Mouse (Mus musculus): ENCODE results near the gene Tmem132d. TPM values are rescaled to one million over a fixed set of nuclear protein-coding genes. Genes with fewer than 3 reads are reported as not detected.

The Tmem132d gene
- polyA plus RNA-seq, 1 experiment from 2014 or later = not detected

DNA sequence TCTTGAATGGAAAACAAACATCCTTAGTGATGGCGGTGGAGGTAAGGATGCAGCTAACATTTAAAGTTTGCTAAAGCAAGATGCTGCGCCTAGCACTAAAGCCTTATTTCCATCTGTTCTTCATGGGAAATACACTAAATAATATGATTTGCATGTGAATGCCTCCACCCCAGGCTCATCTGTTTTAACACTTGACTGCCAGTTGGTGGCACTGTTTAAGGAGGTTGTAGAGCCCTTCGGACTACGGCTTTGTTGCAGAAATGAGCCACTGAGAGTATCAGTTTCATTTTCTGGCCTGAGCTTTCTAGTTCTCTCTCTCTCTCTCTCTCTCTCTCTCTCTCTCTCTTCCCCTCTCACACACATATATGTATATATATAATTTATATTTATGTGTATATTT, 632.0 kb downstream of the Tmem132d start:
- Histone ChIP-seq H3K4me3 (ENCODE audit: low read depth, low read length) (no peak overlapping the region), H3K27me3 (replicated peaks; ENCODE audit: control insufficient read depth, insufficient read depth, low read length) (no peaks in the 10 kb centered on the region), H3K4me2 (replicated peaks; ENCODE audit: low read depth) (no peak overlapping the region), H3K27ac (ENCODE audit: low read depth, low read length) (no peak overlapping the region), H3K36me3 (ENCODE audit: control insufficient read depth, insufficient read depth) (no peaks in the 10 kb centered on the region), H3K9ac (ENCODE audit: low read depth, low read length) (no peak overlapping the region), H3K4me1 (replicated peaks; ENCODE audit: control insufficient read depth, insufficient read depth, low read length) (no peaks in the 10 kb centered on the region), H3K9me3 (ENCODE audit: control insufficient read depth) (0 out of 2 replicates have a peak, but pooled peaks cover 2% of the 10 kb centered on the region)
- ATAC-seq = no peak
- 65% methylated on average over 4 of the region's 4 CpGs for whole genome bisulfite sequencing
- peak; percentile 10; the same call in 1 of the 2 replicates for TF ChIP-seq CTCF (IDR thresholded peaks at IDR 0.05; ENCODE audit: low read depth)

DNA sequence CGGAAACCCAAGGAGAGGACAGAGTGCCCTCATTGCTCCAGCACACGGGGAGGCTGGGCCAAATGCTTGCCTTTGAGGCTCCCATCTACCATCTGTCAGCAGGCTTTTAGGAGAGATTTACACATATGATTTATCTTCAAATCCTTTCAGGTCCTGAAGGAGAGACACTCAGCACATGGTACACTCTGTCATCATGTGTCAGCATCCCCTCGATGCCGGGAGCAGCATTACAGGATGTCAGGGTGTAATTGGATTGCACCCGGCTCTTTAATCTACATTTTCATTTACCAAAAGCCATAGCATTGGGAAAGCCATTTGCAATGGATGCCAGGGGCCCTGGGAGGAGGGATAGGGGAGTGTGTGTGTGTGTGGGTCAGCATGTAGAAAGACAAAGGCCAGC, 651.7 kb downstream of the Tmem132d start:
- Histone ChIP-seq H3K4me3 (ENCODE audit: low read depth, low read length) (no peak overlapping the region), H3K4me1 (replicated peaks; ENCODE audit: control insufficient read depth, insufficient read depth, low read length) (no peaks in the 10 kb centered on the region), H3K36me3 (ENCODE audit: control insufficient read depth, insufficient read depth) (no peaks in the 10 kb centered on the region), H3K9me3 (ENCODE audit: control insufficient read depth) (peaks cover 3% of the 10 kb centered on the region; the same call in 1 of the 2 replicates), H3K27ac (ENCODE audit: low read depth, low read length) (no peak overlapping the region), H3K9ac (ENCODE audit: low read depth, low read length) (no peak overlapping the region), H3K27me3 (replicated peaks; ENCODE audit: control insufficient read depth, insufficient read depth, low read length) (no peaks in the 10 kb centered on the region), H3K4me2 (replicated peaks; ENCODE audit: low read depth) (no peak overlapping the region)
- TF ChIP-seq CTCF (IDR thresholded peaks at IDR 0.05; ENCODE audit: low read depth) = no peak
- no peak for ATAC-seq
- WGBS = 77% methylated on average over 5 of the region's 5 CpGs

DNA sequence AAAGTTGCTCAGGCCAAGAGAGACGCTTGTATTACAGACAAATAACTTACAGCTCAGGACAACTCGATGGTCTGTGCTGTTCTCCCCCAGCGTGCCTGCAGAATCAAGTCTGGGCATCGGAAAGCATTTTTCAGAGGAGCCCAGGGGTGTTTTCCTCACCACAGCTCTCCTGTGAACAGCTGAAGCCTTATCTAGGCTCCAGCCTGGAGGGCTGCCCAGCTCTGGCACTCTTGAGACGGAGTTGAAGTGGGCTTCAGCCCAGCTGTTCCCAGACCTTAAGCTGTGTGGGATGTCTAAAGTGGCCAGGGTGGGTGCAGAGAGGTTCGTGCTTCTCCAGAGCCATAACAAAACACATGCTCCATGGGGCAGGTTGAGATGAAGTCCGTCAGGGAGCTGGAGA, 657.1 kb downstream of the Tmem132d start:
- ATAC-seq = no peak
- no peak for TF ChIP-seq CTCF (IDR thresholded peaks at IDR 0.05; ENCODE audit: low read depth)
- Histone ChIP-seq H3K27me3 (replicated peaks; ENCODE audit: control insufficient read depth, insufficient read depth, low read length) (no peaks in the 10 kb centered on the region), H3K4me3 (ENCODE audit: low read depth, low read length) (no peak overlapping the region), H3K27ac (ENCODE audit: low read depth, low read length) (no peak overlapping the region), H3K9me3 (ENCODE audit: control insufficient read depth) (peaks cover 3% of the 10 kb centered on the region; the same call in 1 of the 2 replicates), H3K4me2 (replicated peaks; ENCODE audit: low read depth) (no peak overlapping the region), H3K4me1 (replicated peaks; ENCODE audit: control insufficient read depth, insufficient read depth, low read length) (no peaks in the 10 kb centered on the region), H3K36me3 (ENCODE audit: control insufficient read depth, insufficient read depth) (no peaks in the 10 kb centered on the region), H3K9ac (ENCODE audit: low read depth, low read length) (no peak overlapping the region)
- 63% methylated on average over 7 of the region's 7 CpGs for WGBS

DNA sequence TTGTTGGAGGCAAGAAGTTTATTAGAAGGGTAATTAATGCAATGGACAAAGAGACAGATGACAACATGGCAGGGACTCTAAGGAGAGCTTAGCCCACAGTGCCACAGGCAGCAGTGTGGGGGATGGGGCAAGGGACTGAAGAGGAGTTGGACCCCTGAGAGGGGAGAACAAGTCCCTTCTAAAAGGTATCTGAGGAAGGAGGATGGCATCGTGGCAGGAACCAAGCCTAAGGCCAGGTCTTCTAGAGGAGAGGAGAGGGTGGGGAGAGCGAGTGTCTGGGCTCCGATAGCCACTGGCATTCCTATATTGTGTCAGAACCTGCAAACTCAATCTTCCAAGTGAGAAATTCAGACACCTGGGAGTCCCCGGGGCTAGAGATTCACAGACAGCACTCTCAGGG, 674.3 kb downstream of the Tmem132d start:
- no peaks in the 10 kb centered on the region for H3K9me3 ChIP-seq (ENCODE audit: control insufficient read depth)
- H3K4me1 ChIP-seq (replicated peaks; ENCODE audit: control insufficient read depth, insufficient read depth, low read length) = no peaks in the 10 kb centered on the region
- no peak overlapping the region for H3K4me3 ChIP-seq (ENCODE audit: low read depth, low read length)
- ATAC-seq = no peak
- H3K27me3 ChIP-seq (replicated peaks; ENCODE audit: control insufficient read depth, insufficient read depth, low read length) = no peaks in the 10 kb centered on the region
- no peak overlapping the region for H3K4me2 ChIP-seq (replicated peaks; ENCODE audit: low read depth)
- no peak overlapping the region for H3K27ac ChIP-seq (ENCODE audit: low read depth, low read length)
- WGBS = 79% methylated on average over 4 of the region's 4 CpGs
- no peak for TF ChIP-seq CTCF (IDR thresholded peaks at IDR 0.05; ENCODE audit: low read depth)
- no peak overlapping the region for H3K9ac ChIP-seq (ENCODE audit: low read depth, low read length)
- no peaks in the 10 kb centered on the region for H3K36me3 ChIP-seq (ENCODE audit: control insufficient read depth, insufficient read depth)

DNA sequence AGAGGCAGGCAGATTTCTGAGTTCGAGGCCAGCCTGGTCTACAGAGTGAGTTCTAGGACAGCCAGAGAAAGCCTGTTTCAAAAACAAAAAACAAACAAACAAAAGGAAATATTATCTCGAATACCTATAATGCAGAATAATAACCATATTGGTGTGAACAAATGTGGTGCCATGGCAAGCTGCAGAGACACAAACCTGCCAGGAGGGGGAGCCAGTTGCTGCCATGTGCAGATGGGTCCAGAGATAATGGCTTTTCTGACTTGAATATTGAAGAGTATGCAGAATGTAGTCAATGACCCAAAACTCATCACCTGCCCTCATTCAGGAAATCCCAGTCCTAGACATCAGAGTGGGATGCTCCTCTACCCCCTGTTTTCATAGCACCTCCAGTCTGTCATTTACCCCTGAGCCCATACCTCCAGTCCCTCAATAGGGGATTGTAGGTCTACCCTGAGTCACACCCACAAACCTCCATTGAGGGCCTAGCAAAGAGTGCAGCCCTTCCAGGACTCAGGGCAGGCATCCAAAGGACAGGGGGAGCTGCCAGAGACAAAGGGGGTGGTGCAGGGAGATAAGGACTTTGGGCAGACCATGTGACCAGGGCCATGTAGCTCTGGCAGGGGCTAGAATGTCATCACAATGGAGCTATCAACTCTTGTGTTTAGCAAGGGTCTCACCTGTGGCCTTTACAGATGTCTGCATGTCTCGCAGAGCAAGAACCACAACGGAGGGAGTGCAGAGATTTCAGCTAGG, 676.0 kb downstream of the Tmem132d start:
- no peak overlapping the region for H3K4me2 ChIP-seq (replicated peaks; ENCODE audit: low read depth)

DNA sequence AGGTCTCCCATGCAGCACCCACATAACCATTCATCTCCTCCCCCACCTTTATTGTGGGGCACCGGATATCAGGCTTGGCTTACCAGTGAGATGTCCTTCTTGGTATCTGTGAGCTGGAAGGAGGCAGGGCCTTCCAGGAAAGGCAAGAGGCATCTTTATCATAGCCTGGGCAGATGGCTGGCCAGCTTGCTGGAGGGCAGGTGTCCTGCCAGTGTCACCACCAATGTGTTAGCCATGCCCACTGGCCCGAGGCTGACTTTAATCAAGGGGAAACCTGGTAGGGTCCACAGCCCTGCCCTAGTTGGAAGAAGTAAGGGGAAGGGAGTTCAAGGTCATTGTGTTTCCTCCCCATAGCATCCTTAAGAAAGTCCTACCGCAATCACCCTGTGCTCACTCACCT, 676.9 kb downstream of the Tmem132d start:
- no peak overlapping the region for H3K27ac ChIP-seq (ENCODE audit: low read depth, low read length)
- H3K4me2 ChIP-seq (replicated peaks; ENCODE audit: low read depth) = no peak overlapping the region
- ATAC-seq = no peak
- H3K9ac ChIP-seq (ENCODE audit: low read depth, low read length) = no peak overlapping the region
- no peak overlapping the region for H3K4me3 ChIP-seq (ENCODE audit: low read depth, low read length)
- H3K9me3 ChIP-seq (ENCODE audit: control insufficient read depth) = no peaks in the 10 kb centered on the region
- H3K27me3 ChIP-seq (replicated peaks; ENCODE audit: control insufficient read depth, insufficient read depth, low read length) = no peaks in the 10 kb centered on the region
- TF ChIP-seq CTCF (IDR thresholded peaks at IDR 0.05; ENCODE audit: low read depth) = no peak
- H3K36me3 ChIP-seq (ENCODE audit: control insufficient read depth, insufficient read depth) = no peaks in the 10 kb centered on the region
- no peaks in the 10 kb centered on the region for H3K4me1 ChIP-seq (replicated peaks; ENCODE audit: control insufficient read depth, insufficient read depth, low read length)
- WGBS = 84% methylated on average over 3 of the region's 3 CpGs

More for the DNA sequence above, 676.0 kb downstream of the Tmem132d start:
- WGBS = 73% methylated on average over 4 of the region's 4 CpGs
- Histone ChIP-seq H3K27me3 (replicated peaks; ENCODE audit: control insufficient read depth, insufficient read depth, low read length) (no peaks in the 10 kb centered on the region), H3K36me3 (ENCODE audit: control insufficient read depth, insufficient read depth) (no peaks in the 10 kb centered on the region), H3K4me1 (replicated peaks; ENCODE audit: control insufficient read depth, insufficient read depth, low read length) (no peaks in the 10 kb centered on the region), H3K4me3 (ENCODE audit: low read depth, low read length) (no peak overlapping the region), H3K9ac (ENCODE audit: low read depth, low read length) (no peak overlapping the region), H3K27ac (ENCODE audit: low read depth, low read length) (no peak overlapping the region), H3K9me3 (ENCODE audit: control insufficient read depth) (no peaks in the 10 kb centered on the region)
- peak; percentile 29 for TF ChIP-seq CTCF (IDR thresholded peaks at IDR 0.05; ENCODE audit: low read depth)
- no peak for ATAC-seq

All from intestine, postnatal 0 days (tissue).